Mouse (Mus musculus) liver, embryonic 14.5 days (tissue): ENCODE measurements around the gene Arhgap24. TPM values are rescaled to one million over a fixed set of nuclear protein-coding genes. Genes with fewer than 3 reads are reported as not detected.

Experiments
- ATAC-seq: fragments of 200-750 bp; cut with Nextera tagmentation; 2 replicates; pipeline ENCODE4 v1.8.0; 2017; ENCODE audit warnings: moderate number of reproducible peaks, mild to moderate bottlenecking, moderate library complexity; ENCODE audit not compliant: insufficient read depth
- DNase-seq, 3 experiments: peaks; one replicate each; pipeline ENCODE4 v3.0.0-alpha.2; 2012 to 2013; ENCODE audit warnings: low read depth in 3 of 3, low spot score in 3 of 3
- H3K27ac ChIP-seq: fragments of 300-500 bp; sonication (generic); 2 replicates; pipeline ENCODE4 v1.5.1; 2014; ENCODE audit warnings: moderate library complexity, mild to moderate bottlenecking, control low read depth, inconsistent platforms
- H3K27me3 ChIP-seq: fragments of 300-500 bp; sonication (generic); 2 replicates; pipeline ENCODE4 v1.6.1; 2014; ENCODE audit warnings: mild to moderate bottlenecking, low read length, moderate library complexity; ENCODE audit not compliant: control insufficient read depth, insufficient read depth
- H3K36me3 ChIP-seq: fragments of 300-500 bp; sonication (generic); replicated peaks from 2 replicates; pipeline ENCODE4 v1.6.1; 2014; ENCODE audit warnings: low read depth; ENCODE audit not compliant: control insufficient read depth, insufficient read depth
- H3K4me1 ChIP-seq, 2 experiments: fragments of 200-500 bp in 1 of 2; fragments of 300-500 bp in 1 of 2; sonication (generic) in 1 of 2; replicated peaks; 2 replicates each; pipeline ENCODE4 v1.6.1; 2012 to 2014; ENCODE audit warnings: antibody characterized with exemption in 1 of 2, inconsistent platforms in 1 of 2, low read length in 1 of 2; ENCODE audit not compliant: control insufficient read depth in 2 of 2, insufficient read depth in 2 of 2
- H3K4me2 ChIP-seq: fragments of 300-500 bp; sonication (generic); 2 replicates; pipeline ENCODE4 v1.6.1; 2014; ENCODE audit warnings: low read depth, mild to moderate bottlenecking, control low read depth, moderate library complexity
- H3K4me3 ChIP-seq, 2 experiments: fragments of 200-500 bp in 1 of 2; fragments of 300-500 bp in 1 of 2; sonication (generic) in 1 of 2; 2 replicates each; pipeline ENCODE4 v1.5.1; 2012 to 2014; ENCODE audit warnings: low read depth in 2 of 2, low read length in 2 of 2, mild to moderate bottlenecking in 2 of 2, control low read depth in 1 of 2, inconsistent platforms in 1 of 2, moderate library complexity in 1 of 2; ENCODE audit not compliant: insufficient read depth in 1 of 2
- H3K9ac ChIP-seq: fragments of 300-500 bp; sonication (generic); replicated peaks from 2 replicates; pipeline ENCODE4 v1.6.1; 2014; ENCODE audit warnings: mild to moderate bottlenecking, control low read depth, moderate library complexity
- H3K9me3 ChIP-seq: fragments of 300-500 bp; sonication (generic); 2 replicates; pipeline ENCODE4 v1.6.1; 2016; ENCODE audit warnings: low read length, mixed read lengths; ENCODE audit not compliant: control insufficient read depth
- CTCF ChIP-seq: IDR thresholded peaks from 2 replicates; pipeline ENCODE4 v1.5.1; 2016; ENCODE audit warnings: antibody characterized with exemption, low read depth, control low read depth
- EP300 ChIP-seq: IDR thresholded peaks from 2 replicates; pipeline ENCODE4 v1.6.1; 2016; ENCODE audit warnings: antibody characterized with exemption, low read depth
- WGBS: fragments of 180-500 bp; shearing (Covaris S2); extraction: QIAGEN DNeasy Blood & Tissue Kit; methylation state at CpG from one replicate; pipeline ENCODE4 v1.1.7; 2014; ENCODE audit not compliant: insufficient replicate concordance; 5-methylcytosine and 5-hydroxymethylcytosine counted together
- polyA plus RNA-seq, 2 experiments: library from polyadenylated mRNA; depleted of rRNA in 1 of 2; stranded (reverse) in 1 of 2; unstranded in 1 of 2; fragments of >200 nt; fragmentation: Nextera tagmentation in 1 of 2; extraction: Ambion mirVana in 1 of 2; gene quantifications; 2 replicates each; pipeline versions ENCODE4 v1.2.1 to v1.2.3; 2012 to 2014

Arhgap24 gene
- polyA plus RNA-seq, 2 experiments = 1.8 to 2.1 TPM

- 22% methylated on average over 11 of the region's 11 CpGs for WGBS
These were observed 69.9 kb downstream of the Arhgap24 start for GRCm38 (mm10) chr5:102550870-102551637.

GRCm38 (mm10) chr5:102552533-102552932 lies 71.3 kb downstream of the Arhgap24 start:
- no peaks in the 10 kb centered on the region for H3K4me1 ChIP-seq
- TF ChIP-seq EP300 (no peak), CTCF (no peak)
- no peak overlapping the region for H3K27ac ChIP-seq
- no peaks in the 10 kb centered on the region for H3K36me3 ChIP-seq
- no peaks in the 10 kb centered on the region for H3K9me3 ChIP-seq
- H3K4me2 ChIP-seq = no peak overlapping the region
- H3K4me3 ChIP-seq = no peak overlapping the region
- ATAC-seq (no peak), DNase-seq (no peak)
- no peaks in the 10 kb centered on the region for H3K27me3 ChIP-seq
- H3K9ac ChIP-seq = no peak overlapping the region
- 4% methylated on average over 1 of the region's 1 CpGs for WGBS

More at GRCm38 (mm10) chr5:102550870-102551637, 69.9 kb downstream of the Arhgap24 start:
- Histone ChIP-seq H3K4me1 (no peaks in the 10 kb centered on the region), H3K27ac (no peak overlapping the region), H3K9me3 (no peaks in the 10 kb centered on the region), H3K9ac (no peak overlapping the region), H3K4me3 (no peak overlapping the region), H3K36me3 (no peaks in the 10 kb centered on the region), H3K27me3 (no peaks in the 10 kb centered on the region), H3K4me2 (no peak overlapping the region)
- DNase-seq (no peak), ATAC-seq (no peak)
- TF ChIP-seq EP300 = no peak
- TF ChIP-seq CTCF = no peak

- ATAC-seq (no peak), DNase-seq (no peak)
- Histone ChIP-seq H3K9ac (no peak overlapping the region), H3K4me2 (no peak overlapping the region), H3K27me3 (no peaks in the 10 kb centered on the region), H3K36me3 (no peaks in the 10 kb centered on the region), H3K27ac (no peak overlapping the region), H3K4me3 (no peak overlapping the region), H3K4me1 (no peaks in the 10 kb centered on the region), H3K9me3 (no peaks in the 10 kb centered on the region)
- TF ChIP-seq CTCF (no peak), EP300 (no peak)
- WGBS = 70% methylated on average over 4 of the region's 4 CpGs
These were observed 74.8 kb downstream of the Arhgap24 start for GRCm38 (mm10) chr5:102555958-102556357.

- H3K27me3 ChIP-seq = no peaks in the 10 kb centered on the region
- H3K36me3 ChIP-seq = no peaks in the 10 kb centered on the region
- no peak for ATAC-seq
- no peak for DNase-seq
- H3K4me3 ChIP-seq = no peak overlapping the region
- 53% methylated on average over 6 of the region's 6 CpGs for WGBS
- no peak overlapping the region for H3K27ac ChIP-seq
- H3K4me1 ChIP-seq = no peaks in the 10 kb centered on the region
- no peak overlapping the region for H3K4me2 ChIP-seq
- no peaks in the 10 kb centered on the region for H3K9me3 ChIP-seq
- TF ChIP-seq CTCF (no peak), EP300 (no peak)
- no peak overlapping the region for H3K9ac ChIP-seq
These were observed 79.1 kb downstream of the Arhgap24 start for GRCm38 (mm10) chr5:102560270-102560669.

GRCm38 (mm10) chr5:102563971-102564370 lies 82.8 kb downstream of the Arhgap24 start:
- Histone ChIP-seq H3K36me3 (no peaks in the 10 kb centered on the region), H3K27ac (no peak overlapping the region), H3K4me2 (no peak overlapping the region), H3K27me3 (no peaks in the 10 kb centered on the region), H3K9me3 (no peaks in the 10 kb centered on the region), H3K4me3 (no peak overlapping the region), H3K4me1 (no peaks in the 10 kb centered on the region), H3K9ac (no peak overlapping the region)
- no peak for TF ChIP-seq CTCF
- TF ChIP-seq EP300 = no peak
- DNase-seq = no peak
- 52% methylated on average over 4 of the region's 4 CpGs for WGBS
- ATAC-seq = no peak
